Mouse (Mus musculus) C2C12 (cell line): ENCODE data around the gene Sema4g. TPM values are rescaled to one million over a fixed set of nuclear protein-coding genes. Genes with fewer than 3 reads are reported as not detected.

Source experiments
- H3K27me3 ChIP-seq: one replicate; pipeline ENCODE4 v1.6.1; 2011; ENCODE audit not compliant: control insufficient read depth, insufficient read depth, insufficient read length
- H3K36me3 ChIP-seq: one replicate; pipeline ENCODE4 v1.6.1; 2011; ENCODE audit not compliant: control insufficient read depth, insufficient read depth
- H3K4me3 ChIP-seq: one replicate; pipeline ENCODE4 v1.5.1; 2011; ENCODE audit warnings: mild to moderate bottlenecking, control low read depth; ENCODE audit not compliant: poor library complexity, insufficient read depth, severe bottlenecking
- H3K79me2 ChIP-seq: one replicate; pipeline ENCODE4 v1.6.1; 2011; ENCODE audit not compliant: control insufficient read depth, insufficient read depth
- H3K79me3 ChIP-seq: one replicate; pipeline ENCODE4 v1.6.1; 2011; ENCODE audit warnings: low read depth, control low read depth
- H3ac ChIP-seq: one replicate; pipeline ENCODE3; 2011; ENCODE audit warnings: low read depth; ENCODE audit not compliant: control insufficient read depth, insufficient read length
- CEBPB ChIP-seq: IDR thresholded peaks from one replicate; pipeline ENCODE4 v1.6.1; 2011; ENCODE audit warnings: low read depth, mild to moderate bottlenecking, control low read depth, moderate library complexity
- CTCF ChIP-seq: IDR thresholded peaks from one replicate; pipeline ENCODE4 v1.5.1; 2011; ENCODE audit not compliant: control insufficient read depth, insufficient read depth, insufficient read length
- FOSL1 ChIP-seq: IDR thresholded peaks from one replicate; pipeline ENCODE4 v1.8.0; 2011; ENCODE audit warnings: mild to moderate bottlenecking, low read length; ENCODE audit not compliant: poor library complexity, insufficient read depth, severe bottlenecking
- MAX ChIP-seq: IDR thresholded peaks from one replicate; pipeline ENCODE4 v1.6.1; 2011; ENCODE audit warnings: mild to moderate bottlenecking, control low read depth
- MYOD1 ChIP-seq: IDR thresholded peaks from one replicate; pipeline ENCODE4 v1.6.1; 2011; ENCODE audit warnings: low read depth; ENCODE audit not compliant: control insufficient read depth, insufficient read length
- MYOG ChIP-seq: IDR thresholded peaks from one replicate; pipeline ENCODE4 v1.6.1; 2011; ENCODE audit not compliant: control insufficient read depth, insufficient read length; ENCODE audit errors: extremely low read depth
- USF1 ChIP-seq: IDR thresholded peaks from one replicate; pipeline ENCODE4 v1.6.1; 2011; ENCODE audit warnings: low read depth, mild to moderate bottlenecking, control low read depth, moderate library complexity
- polyA plus RNA-seq: library from polyadenylated mRNA; unstranded; fragments of >200 nt; fragmentation: generic; extraction: Trizol; gene quantifications from one replicate; pipeline ENCODE4 v1.2.1, GENCODE M21; 2012; ENCODE audit warnings: missing spikeins

Gene Sema4g
- polyA plus RNA-seq, 1 experiment = 0.30 TPM

DNA sequence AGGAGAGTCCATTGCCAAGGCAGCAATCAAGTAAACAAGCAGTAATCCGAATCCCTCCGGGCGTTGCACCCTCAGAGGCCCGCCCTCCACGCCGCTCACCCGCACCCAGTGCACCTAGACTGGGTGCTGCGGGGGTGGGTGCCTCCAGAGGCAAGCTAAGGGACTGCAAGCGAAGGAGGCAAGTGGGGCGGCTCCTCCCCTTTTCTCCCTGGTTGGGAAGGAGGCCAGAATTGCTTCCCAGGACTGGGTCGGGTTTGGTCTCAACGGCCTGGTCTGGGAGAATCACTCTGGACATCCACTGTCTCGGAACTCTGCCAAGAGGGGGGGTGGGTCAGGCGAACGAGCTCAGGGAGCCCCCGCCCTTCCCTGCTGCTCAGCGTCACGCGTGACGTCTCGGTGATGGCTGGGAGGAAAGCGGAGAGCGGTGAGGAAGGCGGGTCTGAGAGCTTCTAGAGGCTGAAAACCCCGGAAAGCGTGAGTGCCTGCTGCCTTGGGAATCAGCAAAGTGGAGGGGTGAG, 58.6 kb downstream of the Sema4g start, which contains the start of gene Sfxn3:
TSS of gene Sfxn3 (plus strand) at position 87 of the 518 bp plus-strand sequence.
- Histone ChIP-seq H3K79me2 (peaks cover 36% of the 10 kb centered on the region), H3ac (peak within 1 kb of the TSS; percentile 75), H3K79me3 (peaks cover 10% of the 10 kb centered on the region), H3K27me3 (no peaks in the 10 kb centered on the region), H3K4me3 (peak within 1 kb of the TSS; percentile 68), H3K36me3 (peaks cover 29% of the 10 kb centered on the region)
- peak; percentile 38 for TF ChIP-seq CTCF
- TF ChIP-seq FOSL1 = no peak
- peak; percentile 13 for TF ChIP-seq MAX
- peak; percentile 84 for TF ChIP-seq CEBPB

- Histone ChIP-seq H3ac (peak overlapping the region; percentile 75), H3K4me3 (peak overlapping the region; percentile 68), H3K27me3 (no peaks in the 10 kb centered on the region), H3K36me3 (peaks cover 35% of the 10 kb centered on the region), H3K79me3 (peaks cover 10% of the 10 kb centered on the region), H3K79me2 (peaks cover 36% of the 10 kb centered on the region)
- TF ChIP-seq CEBPB (peak; percentile 31), USF1 (no peak), FOSL1 (peak; percentile 23)
These were observed 59.2 kb downstream of the Sema4g start for GRCm38 (mm10) chr19:45047935-45048643.

DNA sequence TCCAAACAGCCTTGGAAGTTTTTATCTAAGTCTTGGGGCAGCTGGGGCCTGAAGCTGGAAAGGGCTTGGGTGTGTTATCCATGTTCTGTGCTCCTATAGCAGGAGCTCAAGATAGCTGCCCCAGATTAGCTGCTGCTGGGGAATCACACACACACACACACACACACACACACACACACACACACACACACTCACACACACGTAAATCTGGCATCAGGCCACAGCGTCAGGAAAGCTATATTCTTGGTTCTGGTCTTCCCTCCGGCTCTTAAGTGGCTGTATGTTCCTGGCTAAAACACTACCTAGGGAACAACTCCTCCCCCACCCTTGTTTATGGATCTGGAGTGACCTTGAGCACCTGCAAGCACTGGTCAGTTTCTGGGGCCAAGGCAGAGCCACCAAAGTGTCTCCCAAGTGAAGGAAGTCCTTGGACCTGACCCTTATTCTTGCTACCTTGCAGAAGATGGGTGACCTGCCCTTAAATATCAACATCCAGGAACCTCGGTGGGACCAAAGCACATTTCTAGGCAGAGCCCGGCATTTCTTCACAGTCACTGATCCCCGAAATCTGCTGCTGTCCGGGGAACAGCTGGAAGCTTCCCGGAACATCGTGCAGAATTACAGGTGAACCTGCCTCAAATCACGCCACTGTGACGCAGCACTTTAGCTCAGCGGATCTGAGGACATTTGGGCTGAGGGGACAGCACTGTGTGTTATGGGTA, 59.9 kb downstream of the Sema4g start:
- TF ChIP-seq MYOG (no peak), CEBPB (no peak), USF1 (no peak), FOSL1 (no peak), MAX (no peak)
- Histone ChIP-seq H3K27me3 (no peaks in the 10 kb centered on the region), H3ac (peak overlapping the region; percentile 75), H3K79me3 (peaks cover 10% of the 10 kb centered on the region), H3K36me3 (peaks cover 42% of the 10 kb centered on the region), H3K4me3 (peak overlapping the region; percentile 68), H3K79me2 (peaks cover 36% of the 10 kb centered on the region)

DNA sequence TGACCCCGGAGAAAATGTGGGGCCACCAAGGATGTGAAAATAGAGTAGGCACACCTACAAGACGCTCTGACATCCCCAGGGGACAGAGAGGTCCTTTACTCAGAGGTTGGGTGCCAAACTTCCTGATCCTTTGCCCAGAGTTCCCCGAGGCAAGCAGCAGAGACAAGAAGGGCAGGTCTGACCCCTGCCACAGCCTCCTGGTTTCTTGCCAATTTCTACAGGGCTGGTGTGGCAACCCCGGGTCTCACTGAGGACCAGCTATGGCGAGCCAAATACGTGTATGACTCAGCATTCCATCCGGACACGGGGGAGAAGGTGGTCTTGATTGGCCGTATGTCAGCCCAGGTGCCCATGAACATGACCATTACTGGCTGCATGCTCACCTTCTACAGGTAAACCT, 60.6 kb downstream of the Sema4g start:
- Histone ChIP-seq H3K79me3 (peaks cover 10% of the 10 kb centered on the region), H3ac (no peak overlapping the region), H3K4me3 (no peak overlapping the region), H3K79me2 (peaks cover 36% of the 10 kb centered on the region), H3K27me3 (no peaks in the 10 kb centered on the region), H3K36me3 (peaks cover 48% of the 10 kb centered on the region)
- TF ChIP-seq MYOD1 = no peak
- TF ChIP-seq CEBPB = no peak
- no peak for TF ChIP-seq MYOG
- TF ChIP-seq CTCF = no peak
- TF ChIP-seq FOSL1 = no peak
- no peak for TF ChIP-seq MAX
- no peak for TF ChIP-seq USF1

Other genes starting within 250 kb of the Sema4g start
- not detected for gene Pax2, start 233.1 kb upstream of the Sema4g start, polyA plus RNA-seq
- 9.1 TPM for gene Slf2, start 58.0 kb upstream of the Sema4g start, polyA plus RNA-seq
- 12.1 TPM for gene Twnk, start 16.6 kb downstream of the Sema4g start, polyA plus RNA-seq
- gene Mrpl43, start 17.3 kb downstream of the Sema4g start, polyA plus RNA-seq = 63.0 TPM
- 59.2 TPM for gene Lzts2, start 25.3 kb downstream of the Sema4g start, polyA plus RNA-seq
- 0.14 TPM for gene Pdzd7, start 56.6 kb downstream of the Sema4g start, polyA plus RNA-seq
- 29.2 TPM for gene Sfxn3, start 58.4 kb downstream of the Sema4g start, polyA plus RNA-seq
- gene Kazald1, start 86.1 kb downstream of the Sema4g start, polyA plus RNA-seq = 7.8 TPM
- gene Tlx1, start 161.6 kb downstream of the Sema4g start, polyA plus RNA-seq = not detected
- gene Lbx1, start 246.7 kb downstream of the Sema4g start, polyA plus RNA-seq = 0.02 TPM